Mouse (Mus musculus): ENCODE data around the gene Oaz2. TPM values are rescaled to one million over a fixed set of nuclear protein-coding genes. Genes with fewer than 3 reads are reported as not detected.
"Not testable (repeated sequence)": the region's sequence is repeated elsewhere in the genome, so short reads cannot be mapped to it uniquely, and the experiment has no call there.

The Oaz2 gene
- polyA plus RNA-seq, 1 experiment from 2014 or later: 208 TPM

GRCm38 (mm10) chr9:65689869-65690268 lies 22.1 kb downstream of the Oaz2 start:
- WGBS: 50% methylated on average over 2 of the region's 2 CpGs
- not testable (repeated sequence) for H3K4me3 ChIP-seq (ENCODE audit: low read depth, low read length); H3K4me1 ChIP-seq (replicated peaks; ENCODE audit: control insufficient read depth, insufficient read depth, low read length); DNase-seq (ENCODE audit: low spot score); H3K9ac ChIP-seq (ENCODE audit: low read length); H3K27ac ChIP-seq (ENCODE audit: low read depth, low read length); H3K36me3 ChIP-seq (ENCODE audit: control insufficient read depth, insufficient read depth, low read length); H3K27me3 ChIP-seq (ENCODE audit: control insufficient read depth, insufficient read depth, low read length); H3K9me3 ChIP-seq (ENCODE audit: control insufficient read depth, low read length); ATAC-seq (replicated peaks; ENCODE audit: low FRiP score); H3K4me2 ChIP-seq (ENCODE audit: low read depth, low read length, severe bottlenecking)

DNA sequence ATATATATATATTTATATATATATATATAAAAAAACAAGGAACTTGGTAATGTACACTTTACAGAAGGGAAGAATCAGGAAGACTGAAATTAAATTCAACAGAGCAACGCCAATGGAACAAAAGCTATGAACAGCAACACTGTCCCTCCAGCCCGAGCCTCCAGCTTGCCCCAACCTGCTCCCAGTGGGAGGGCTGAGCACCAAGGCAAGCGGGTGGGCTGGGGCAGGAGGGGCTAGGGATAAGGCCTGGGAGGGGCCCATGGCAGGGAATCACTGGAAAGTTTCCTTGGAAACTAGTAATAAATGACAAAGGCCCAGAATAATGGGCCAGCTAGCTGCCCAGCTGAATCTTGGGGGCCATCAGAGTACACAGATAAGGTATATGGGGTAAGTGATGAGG lies 24.7 kb downstream of the Oaz2 start:
- Histone ChIP-seq H3K27me3 (ENCODE audit: control insufficient read depth, insufficient read depth, low read length) (no peaks in the 10 kb centered on the region), H3K4me1 (replicated peaks; ENCODE audit: control insufficient read depth, insufficient read depth, low read length) (peaks cover 5% of the 10 kb centered on the region; the same call in 1 of the 2 replicates), H3K9me3 (ENCODE audit: control insufficient read depth, low read length) (no peaks in the 10 kb centered on the region), H3K27ac (ENCODE audit: low read depth, low read length) (peak overlapping the region; percentile 8; the same call in 1 of the 2 replicates), H3K4me2 (ENCODE audit: low read depth, low read length, severe bottlenecking) (no peak overlapping the region), H3K36me3 (ENCODE audit: control insufficient read depth, insufficient read depth, low read length) (peaks cover 6% of the 10 kb centered on the region; the same call in 1 of the 2 replicates), H3K4me3 (ENCODE audit: low read depth, low read length) (no peak overlapping the region), H3K9ac (ENCODE audit: low read length) (no peak overlapping the region)
- ATAC-seq (replicated peaks; ENCODE audit: low FRiP score) (no peak; the same call in 1 of the 2 replicates), DNase-seq (ENCODE audit: low spot score) (no peak)
- WGBS: 27% methylated on average over 3 of the region's 3 CpGs

DNA sequence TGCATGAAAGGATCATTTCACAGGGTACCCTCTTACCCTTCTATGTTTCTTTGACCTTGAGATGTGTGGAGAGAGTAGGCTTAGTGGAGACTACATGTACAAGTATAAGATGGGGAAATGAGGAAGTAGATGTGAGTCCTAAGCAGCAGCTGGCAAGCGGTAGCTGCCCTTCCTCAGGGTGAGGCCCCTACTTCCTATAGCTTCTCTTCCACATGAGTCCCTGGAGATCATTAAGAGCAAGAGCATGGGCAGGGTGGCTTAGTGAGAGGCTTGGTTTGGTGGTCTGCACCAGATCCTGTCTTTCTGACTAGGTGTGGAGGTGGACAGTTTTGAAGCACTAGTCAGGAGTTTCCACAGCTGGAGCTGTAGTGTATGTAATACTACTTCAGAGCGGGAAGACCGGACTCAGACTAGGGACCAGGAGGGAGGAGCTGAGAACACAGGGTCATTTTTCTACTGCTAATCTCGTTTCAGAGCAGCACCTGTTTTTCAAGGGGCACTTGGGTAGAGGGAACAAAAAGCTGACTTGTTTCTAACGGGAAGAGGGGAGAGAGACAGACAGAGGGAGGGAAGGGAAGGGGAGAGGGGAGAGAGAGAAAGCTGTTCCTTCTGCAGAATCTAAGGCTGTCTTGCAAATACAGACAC lies 25.3 kb downstream of the Oaz2 start:
- H3K27ac ChIP-seq (ENCODE audit: low read depth, low read length): peak overlapping the region; percentile 26; the same call in 1 of the 2 replicates
- H3K4me3 ChIP-seq (ENCODE audit: low read depth, low read length): no peak overlapping the region
- H3K4me1 ChIP-seq (replicated peaks; ENCODE audit: control insufficient read depth, insufficient read depth, low read length): peaks cover 5% of the 10 kb centered on the region; the same call in 1 of the 2 replicates
- ATAC-seq (replicated peaks; ENCODE audit: low FRiP score): no peak
- no peak overlapping the region for H3K9ac ChIP-seq (ENCODE audit: low read length)
- no peak for DNase-seq (ENCODE audit: low spot score)
- H3K27me3 ChIP-seq (ENCODE audit: control insufficient read depth, insufficient read depth, low read length): no peaks in the 10 kb centered on the region
- no peaks in the 10 kb centered on the region for H3K9me3 ChIP-seq (ENCODE audit: control insufficient read depth, low read length)
- 38% methylated on average over 5 of the region's 5 CpGs for WGBS
- H3K4me2 ChIP-seq (ENCODE audit: low read depth, low read length, severe bottlenecking): no peak overlapping the region
- H3K36me3 ChIP-seq (ENCODE audit: control insufficient read depth, insufficient read depth, low read length): peaks cover 5% of the 10 kb centered on the region; the same call in 1 of the 2 replicates

- WGBS: 88% methylated on average over 3 of the region's 3 CpGs
- DNase-seq (ENCODE audit: low spot score): no peak
- Histone ChIP-seq H3K9ac (ENCODE audit: low read length) (no peak overlapping the region), H3K4me1 (replicated peaks; ENCODE audit: control insufficient read depth, insufficient read depth, low read length) (peaks cover 5% of the 10 kb centered on the region; the same call in 1 of the 2 replicates), H3K27me3 (ENCODE audit: control insufficient read depth, insufficient read depth, low read length) (no peaks in the 10 kb centered on the region), H3K27ac (ENCODE audit: low read depth, low read length) (no peak overlapping the region), H3K4me2 (ENCODE audit: low read depth, low read length, severe bottlenecking) (no peak overlapping the region), H3K36me3 (ENCODE audit: control insufficient read depth, insufficient read depth, low read length) (peaks cover 7% of the 10 kb centered on the region; the same call in 1 of the 2 replicates), H3K4me3 (ENCODE audit: low read depth, low read length) (no peak overlapping the region), H3K9me3 (ENCODE audit: control insufficient read depth, low read length) (no peaks in the 10 kb centered on the region)
- ATAC-seq (replicated peaks; ENCODE audit: low FRiP score): no peak
Observed at GRCm38 (mm10) chr9:65695646-65696045, 27.8 kb downstream of the Oaz2 start.

DNA sequence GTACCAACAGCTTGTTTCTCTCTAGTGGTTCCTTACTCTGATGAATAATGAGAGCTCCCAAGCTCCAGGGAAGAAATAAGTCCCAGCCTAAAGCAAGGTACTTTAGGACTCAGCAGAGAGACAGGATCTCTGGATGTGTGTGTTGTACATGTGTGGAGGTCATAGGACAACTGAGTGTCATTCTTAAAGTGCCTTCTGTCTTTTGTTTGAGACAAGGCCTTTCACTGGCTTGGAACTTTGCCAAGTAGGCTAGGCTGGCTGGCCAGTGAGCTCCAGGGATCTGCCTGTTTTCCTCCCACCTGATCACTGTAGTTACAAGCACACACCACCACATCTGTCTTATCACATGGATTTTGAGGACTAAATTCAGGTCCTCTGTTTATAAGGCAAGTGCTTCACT lies 28.5 kb downstream of the Oaz2 start:
- Histone ChIP-seq H3K9ac (ENCODE audit: low read length) (no peak overlapping the region), H3K4me1 (replicated peaks; ENCODE audit: control insufficient read depth, insufficient read depth, low read length) (peaks cover 5% of the 10 kb centered on the region; the same call in 1 of the 2 replicates), H3K9me3 (ENCODE audit: control insufficient read depth, low read length) (no peaks in the 10 kb centered on the region), H3K4me3 (ENCODE audit: low read depth, low read length) (no peak overlapping the region), H3K4me2 (ENCODE audit: low read depth, low read length, severe bottlenecking) (no peak overlapping the region), H3K36me3 (ENCODE audit: control insufficient read depth, insufficient read depth, low read length) (peaks cover 9% of the 10 kb centered on the region), H3K27ac (ENCODE audit: low read depth, low read length) (no peak overlapping the region), H3K27me3 (ENCODE audit: control insufficient read depth, insufficient read depth, low read length) (no peaks in the 10 kb centered on the region)
- DNase-seq (ENCODE audit: low spot score) (no peak), ATAC-seq (replicated peaks; ENCODE audit: low FRiP score) (no peak)

- DNase-seq (ENCODE audit: low spot score) (no peak), ATAC-seq (replicated peaks; ENCODE audit: low FRiP score) (no peak)
- Histone ChIP-seq H3K4me1 (replicated peaks; ENCODE audit: control insufficient read depth, insufficient read depth, low read length) (peaks cover 5% of the 10 kb centered on the region; the same call in 1 of the 2 replicates), H3K4me2 (ENCODE audit: low read depth, low read length, severe bottlenecking) (no peak overlapping the region), H3K27ac (ENCODE audit: low read depth, low read length) (no peak overlapping the region), H3K4me3 (ENCODE audit: low read depth, low read length) (no peak overlapping the region), H3K9ac (ENCODE audit: low read length) (no peak overlapping the region), H3K9me3 (ENCODE audit: control insufficient read depth, low read length) (no peaks in the 10 kb centered on the region), H3K36me3 (ENCODE audit: control insufficient read depth, insufficient read depth, low read length) (peaks cover 11% of the 10 kb centered on the region), H3K27me3 (ENCODE audit: control insufficient read depth, insufficient read depth, low read length) (no peaks in the 10 kb centered on the region)
- WGBS: 84% methylated on average over 7 of the region's 7 CpGs
Observed at GRCm38 (mm10) chr9:65697356-65697755, 29.6 kb downstream of the Oaz2 start.

- Histone ChIP-seq H3K36me3 (ENCODE audit: control insufficient read depth, insufficient read depth, low read length) (peaks cover 11% of the 10 kb centered on the region), H3K9ac (ENCODE audit: low read length) (no peak overlapping the region), H3K9me3 (ENCODE audit: control insufficient read depth, low read length) (no peaks in the 10 kb centered on the region), H3K27me3 (ENCODE audit: control insufficient read depth, insufficient read depth, low read length) (no peaks in the 10 kb centered on the region), H3K27ac (ENCODE audit: low read depth, low read length) (no peak overlapping the region), H3K4me2 (ENCODE audit: low read depth, low read length, severe bottlenecking) (no peak overlapping the region), H3K4me1 (replicated peaks; ENCODE audit: control insufficient read depth, insufficient read depth, low read length) (peaks cover 1% of the 10 kb centered on the region; the same call in 1 of the 2 replicates), H3K4me3 (ENCODE audit: low read depth, low read length) (no peak overlapping the region)
- no peak for DNase-seq (ENCODE audit: low spot score)
- ATAC-seq (replicated peaks; ENCODE audit: low FRiP score): no peak
Observed at GRCm38 (mm10) chr9:65697992-65698391, 30.2 kb downstream of the Oaz2 start.

- Histone ChIP-seq H3K36me3 (ENCODE audit: control insufficient read depth, insufficient read depth, low read length) (peaks cover 12% of the 10 kb centered on the region), H3K27ac (ENCODE audit: low read depth, low read length) (no peak overlapping the region), H3K4me1 (replicated peaks; ENCODE audit: control insufficient read depth, insufficient read depth, low read length) (no peaks in the 10 kb centered on the region; the same call in 1 of the 2 replicates), H3K4me2 (ENCODE audit: low read depth, low read length, severe bottlenecking) (no peak overlapping the region), H3K9ac (ENCODE audit: low read length) (no peak overlapping the region), H3K27me3 (ENCODE audit: control insufficient read depth, insufficient read depth, low read length) (no peaks in the 10 kb centered on the region), H3K9me3 (ENCODE audit: control insufficient read depth, low read length) (no peaks in the 10 kb centered on the region), H3K4me3 (ENCODE audit: low read depth, low read length) (no peak overlapping the region)
- WGBS: 95% methylated on average over 6 of the region's 6 CpGs
- ATAC-seq (replicated peaks; ENCODE audit: low FRiP score) (no peak), DNase-seq (ENCODE audit: low spot score) (no peak)
Observed at GRCm38 (mm10) chr9:65700504-65700903, 32.7 kb downstream of the Oaz2 start.

DNA sequence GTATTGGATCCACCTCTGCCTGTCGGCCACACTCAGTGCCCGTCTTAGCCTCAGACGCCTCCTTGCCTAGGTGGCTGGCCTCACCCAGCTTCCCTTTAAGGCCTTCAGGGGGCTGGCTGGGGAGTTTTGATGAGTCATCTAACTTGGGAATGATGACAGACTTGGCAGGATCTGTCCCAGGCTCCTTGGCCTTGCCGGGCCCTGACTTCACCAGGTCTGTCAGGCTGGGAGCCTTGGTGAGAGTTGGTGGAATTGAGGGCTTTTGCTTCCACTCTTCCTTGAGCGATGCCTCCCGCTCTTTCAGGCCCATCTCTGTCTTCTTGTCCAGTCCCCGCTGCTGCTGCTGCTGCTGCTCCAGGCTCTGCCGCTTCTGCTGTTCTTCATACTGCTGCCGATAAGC lies 34.5 kb downstream of the Oaz2 start:
- ATAC-seq (replicated peaks; ENCODE audit: low FRiP score) (no peak), DNase-seq (ENCODE audit: low spot score) (no peak)
- H3K4me3 ChIP-seq (ENCODE audit: low read depth, low read length): no peak overlapping the region
- H3K36me3 ChIP-seq (ENCODE audit: control insufficient read depth, insufficient read depth, low read length): peaks cover 12% of the 10 kb centered on the region
- WGBS: 93% methylated on average over 9 of the region's 9 CpGs
- H3K4me2 ChIP-seq (ENCODE audit: low read depth, low read length, severe bottlenecking): no peak overlapping the region
- no peaks in the 10 kb centered on the region for H3K9me3 ChIP-seq (ENCODE audit: control insufficient read depth, low read length)
- H3K27ac ChIP-seq (ENCODE audit: low read depth, low read length): no peak overlapping the region
- no peak overlapping the region for H3K9ac ChIP-seq (ENCODE audit: low read length)
- H3K27me3 ChIP-seq (ENCODE audit: control insufficient read depth, insufficient read depth, low read length): no peaks in the 10 kb centered on the region
- no peaks in the 10 kb centered on the region for H3K4me1 ChIP-seq (replicated peaks; ENCODE audit: control insufficient read depth, insufficient read depth, low read length)

All from forebrain, embryonic 11.5 days (tissue).